Mouse (Mus musculus): Measurements from ENCODE around the gene Kncn.

Kncn gene

DNA sequence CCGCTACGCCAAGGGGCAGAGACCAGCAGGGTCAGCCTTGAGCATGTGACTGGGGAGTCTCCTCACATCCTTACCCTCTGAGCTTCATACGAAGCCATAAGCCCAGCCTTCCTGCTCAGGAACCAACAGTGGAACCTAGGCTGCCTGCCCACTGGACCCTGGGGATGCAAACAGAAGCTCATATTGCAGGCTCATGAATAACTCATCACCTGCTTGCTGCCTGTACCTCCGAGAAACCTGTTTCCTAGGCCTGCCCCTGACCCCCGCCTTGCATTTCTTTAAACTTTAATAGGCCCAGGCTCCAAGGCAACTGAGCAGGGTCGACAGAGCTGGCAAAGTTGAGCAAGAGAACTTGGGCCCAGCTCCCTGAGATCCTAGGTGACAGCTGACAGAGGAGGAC lies at the start of gene Kncn:
Gene Kncn, plus strand, starts transcription at position 379 of the 400 bp plus-strand sequence.
- no peak for DNase-seq (ENCODE audit: extremely low spot score, low read depth, low spot score)

DNA sequence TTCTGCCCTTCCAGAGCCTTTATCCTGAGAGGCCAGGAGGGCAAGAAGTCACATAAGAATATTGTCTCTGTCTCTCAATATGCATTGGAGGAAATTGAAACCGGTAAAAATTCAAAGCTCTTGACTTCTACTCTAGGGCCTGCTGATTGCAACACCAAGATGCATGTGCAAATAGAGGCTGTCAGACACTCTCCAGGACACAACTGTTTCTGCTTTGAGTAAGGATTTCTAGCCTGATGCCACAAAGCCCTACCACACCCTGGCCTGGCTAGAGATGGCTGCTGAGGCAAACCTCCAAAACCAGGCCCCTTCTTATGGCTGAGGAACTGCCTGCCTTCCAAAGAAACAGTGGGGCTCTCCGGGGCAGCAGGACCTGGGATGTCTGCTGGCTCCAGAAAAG lies 48.6 kb upstream of the Kncn start:
- DNase-seq (ENCODE audit: extremely low spot score, low read depth, low spot score) = no peak

DNA sequence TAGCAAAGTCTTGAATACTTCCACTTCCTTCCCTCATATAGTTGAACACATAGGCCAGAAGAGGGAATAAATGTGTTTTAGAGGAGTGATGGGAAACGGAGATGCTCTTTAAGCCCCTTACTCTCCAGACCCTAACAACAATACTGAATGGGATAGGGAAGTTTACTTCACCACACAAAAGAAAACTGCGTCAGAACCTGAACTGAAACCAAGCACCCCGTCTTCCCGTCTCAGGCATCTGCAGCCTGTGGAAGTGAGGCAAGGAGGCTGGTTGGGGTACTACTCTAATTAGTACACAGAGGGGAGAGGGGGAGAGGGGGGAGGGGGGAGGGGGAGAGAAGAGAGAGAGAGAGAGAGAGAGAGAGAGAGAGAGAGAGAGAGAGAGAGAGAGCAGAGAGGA lies 46.0 kb upstream of the Kncn start:
- no peak for DNase-seq (ENCODE audit: extremely low spot score, low read depth, low spot score)

DNA sequence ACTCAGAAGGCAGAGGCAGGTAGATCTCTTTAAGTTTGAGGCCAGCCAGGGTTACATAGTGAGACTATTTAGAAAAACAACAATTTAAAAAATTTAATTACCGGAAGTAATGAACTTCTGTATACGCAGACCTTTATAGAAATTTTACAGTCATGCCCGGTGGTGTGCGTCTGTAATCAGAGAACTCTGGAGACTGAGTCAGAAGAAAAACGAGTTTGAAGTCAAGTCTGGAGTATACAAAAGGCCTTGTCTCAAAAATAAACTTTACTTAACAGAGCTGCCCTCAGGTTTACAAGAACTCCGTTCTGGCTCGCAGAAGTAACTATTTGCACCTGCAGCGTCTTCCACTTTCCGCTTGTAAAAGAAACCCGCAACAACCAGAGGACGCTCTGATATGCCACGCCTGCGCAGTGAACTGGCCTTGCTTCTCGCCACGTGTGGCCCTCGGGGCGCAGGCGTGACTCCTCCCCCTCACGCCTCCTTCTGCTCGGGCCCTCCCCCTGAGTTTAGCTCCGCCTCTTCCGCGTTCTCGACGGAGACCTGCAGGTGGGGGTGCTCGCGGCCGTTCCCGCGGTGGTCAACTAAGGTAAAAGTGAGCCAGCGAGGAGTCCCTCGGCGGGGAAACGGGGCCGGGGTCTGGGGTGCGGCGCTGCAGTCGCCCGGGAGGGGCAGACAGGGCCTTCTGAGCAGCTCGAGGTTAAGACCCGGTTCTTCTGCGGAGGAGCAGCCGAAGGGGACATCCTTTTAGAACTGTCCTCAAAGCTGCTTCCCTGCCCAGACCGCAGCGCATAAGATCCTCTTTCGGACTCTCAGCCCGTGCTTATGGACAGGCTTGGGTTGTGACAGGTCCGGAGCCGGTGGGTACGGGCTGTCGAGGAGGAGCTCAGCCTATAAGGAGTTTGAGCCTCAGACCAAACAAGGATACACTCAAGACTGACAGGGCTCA lies 45.2 kb upstream of the Kncn start, which contains the start of gene Mknk1:
Gene Mknk1, plus strand, starts transcription at position 503 of the 946 bp plus-strand sequence.
- peak; percentile 77 for DNase-seq (ENCODE audit: extremely low spot score, low read depth, low spot score)

DNA sequence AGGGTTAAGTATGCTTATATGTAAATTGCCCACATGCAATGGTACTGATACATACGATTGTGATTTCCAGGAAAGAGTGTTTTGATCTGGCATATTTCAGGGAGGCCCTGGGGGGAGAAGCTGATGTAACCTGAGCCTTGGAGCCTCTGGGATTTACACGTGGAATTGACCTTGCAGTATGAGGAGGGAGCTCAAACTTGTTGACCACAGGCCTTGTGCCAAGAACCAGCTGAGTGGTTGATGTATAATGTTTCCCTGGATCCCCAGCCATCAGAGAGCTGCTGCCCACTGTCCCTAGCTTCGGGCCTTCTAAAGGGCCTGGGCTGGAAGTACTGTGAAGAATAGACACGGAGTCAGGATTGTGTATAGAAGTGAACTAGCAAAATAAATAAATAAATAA lies 44.2 kb upstream of the Kncn start:
- no peak for DNase-seq (ENCODE audit: extremely low spot score, low read depth, low spot score)

DNA sequence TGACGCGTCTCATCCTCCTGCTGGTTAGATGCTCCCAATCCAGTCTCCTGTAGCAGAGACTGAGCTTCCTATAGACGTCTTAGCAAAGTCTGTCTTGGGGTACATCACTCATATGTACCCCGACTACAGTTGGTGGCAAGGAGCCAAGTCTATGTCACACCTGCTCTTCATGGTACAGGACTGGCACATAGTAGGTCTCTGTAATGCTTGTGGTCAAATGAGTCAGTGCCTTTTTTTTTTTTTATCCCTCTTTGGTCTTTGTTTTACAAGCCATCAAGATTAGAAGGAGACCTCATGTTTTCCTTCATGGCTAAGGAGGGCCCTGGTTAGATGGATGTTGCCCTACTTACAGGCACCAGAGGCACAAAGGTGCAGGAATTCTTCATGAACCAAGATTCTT lies 43.4 kb upstream of the Kncn start:
- DNase-seq (ENCODE audit: extremely low spot score, low read depth, low spot score) = no peak

DNA sequence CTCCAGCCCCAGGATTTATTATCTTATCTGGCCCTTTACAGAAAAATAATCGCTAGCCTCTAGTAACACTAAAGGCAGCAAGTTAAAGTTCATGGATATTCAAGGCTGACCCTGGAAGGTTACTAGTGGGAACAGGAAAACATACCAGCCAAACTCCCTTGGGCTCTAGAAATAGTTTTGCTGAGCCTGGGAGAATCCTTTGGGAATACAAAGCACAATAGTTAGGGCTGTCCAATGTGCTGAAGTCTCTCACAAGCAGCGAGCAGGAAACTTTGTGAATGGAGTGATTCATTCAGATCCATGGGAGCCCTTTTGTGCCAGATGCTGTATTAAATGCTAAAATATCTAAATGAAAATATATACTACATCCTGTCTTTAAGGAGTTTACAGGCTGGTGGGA lies 37.5 kb upstream of the Kncn start:
- no peak for DNase-seq (ENCODE audit: extremely low spot score, low read depth, low spot score)

DNA sequence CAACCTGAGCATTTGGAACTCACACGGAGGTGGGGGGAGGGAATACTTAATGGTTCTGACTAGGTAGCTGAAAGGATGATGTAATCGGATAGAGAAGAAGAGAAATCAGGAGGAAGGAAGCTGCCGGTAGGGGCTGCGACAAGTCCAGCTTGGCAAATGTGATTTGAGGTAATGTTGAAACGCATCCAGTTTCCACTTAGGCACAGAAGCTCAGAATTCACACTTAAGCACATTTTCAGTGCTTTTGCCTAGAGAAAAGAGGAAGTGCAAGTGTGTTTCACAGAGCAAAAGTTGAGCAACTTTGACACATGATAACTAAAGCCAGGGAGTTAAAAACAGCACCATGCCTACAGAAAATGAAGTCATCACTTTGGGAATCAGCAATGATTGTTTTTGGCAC lies 36.8 kb upstream of the Kncn start:
- no peak for DNase-seq (ENCODE audit: extremely low spot score, low read depth, low spot score)

DNA sequence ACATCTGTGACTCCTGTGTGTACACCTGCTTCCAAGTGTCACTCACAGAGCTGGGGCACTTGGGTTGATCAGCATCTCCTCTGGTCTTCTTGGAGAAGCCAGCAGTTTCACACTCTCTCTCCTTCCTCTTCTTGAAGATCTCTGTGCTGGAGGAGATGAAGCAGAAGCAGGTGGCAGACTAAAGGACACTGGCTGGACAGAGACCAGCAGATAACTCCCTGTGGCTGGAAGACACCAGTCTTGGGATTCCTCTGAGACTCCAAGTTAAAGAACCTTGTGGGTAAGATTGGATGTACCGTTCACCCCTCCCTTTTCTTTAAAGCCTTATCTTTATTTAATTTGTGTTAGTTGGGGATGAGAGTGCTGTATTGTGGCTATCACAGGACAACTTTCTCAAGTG lies 36.1 kb upstream of the Kncn start:
- DNase-seq (ENCODE audit: extremely low spot score, low read depth, low spot score) = no peak

DNA sequence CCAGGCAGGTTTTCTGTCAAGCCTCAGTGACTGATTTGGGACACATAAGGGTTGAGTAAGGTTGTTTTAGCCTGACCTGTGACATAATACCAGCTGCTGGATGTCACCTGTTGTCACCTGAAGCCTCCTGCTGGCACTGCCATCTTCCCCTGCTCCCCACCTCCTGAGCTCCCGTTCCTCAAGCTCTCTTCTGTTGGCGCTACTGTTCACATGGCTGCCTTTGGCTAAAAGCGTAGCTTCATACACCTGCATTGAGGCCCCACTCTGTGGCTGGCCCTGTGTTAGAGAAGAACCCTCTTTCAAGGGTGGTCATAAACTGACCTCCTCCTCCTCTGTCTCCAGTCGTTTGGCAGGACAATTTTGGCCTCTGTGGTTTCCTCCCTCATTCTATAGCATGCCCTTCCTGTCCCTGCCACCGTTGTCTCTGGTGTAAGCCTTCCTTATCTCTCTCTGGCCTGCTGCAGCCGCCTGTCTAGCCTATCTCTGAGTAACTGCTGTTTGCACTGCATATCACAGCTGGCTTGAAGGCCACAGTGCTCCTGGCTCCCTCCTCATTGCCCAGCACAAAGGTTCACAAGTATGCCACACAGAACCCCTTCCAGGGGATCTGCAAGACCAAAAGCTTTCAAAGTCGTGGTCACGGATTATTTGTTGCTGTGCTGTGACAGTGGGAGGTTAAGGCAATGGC lies 35.1 kb upstream of the Kncn start:
- no peak for DNase-seq (ENCODE audit: extremely low spot score, low read depth, low spot score)

DNA sequence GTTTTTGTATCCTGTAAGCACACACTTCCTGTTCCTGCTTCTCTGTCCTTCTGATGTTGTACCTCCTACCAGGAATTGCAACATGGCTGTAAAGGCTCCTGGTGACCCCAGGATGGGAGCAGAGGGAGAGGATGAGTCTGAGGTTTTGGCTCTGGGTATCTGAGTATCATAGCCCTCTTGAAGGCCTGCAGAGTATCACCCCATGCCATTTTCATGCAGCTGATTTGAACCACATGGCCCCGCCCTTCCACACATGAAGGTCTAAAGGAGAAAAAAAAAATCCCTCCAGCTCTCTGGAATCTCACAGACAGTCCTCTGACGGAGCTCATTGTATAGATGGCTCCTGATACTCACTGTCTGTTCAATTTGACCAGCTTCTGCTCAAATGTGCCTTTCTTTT lies 34.1 kb upstream of the Kncn start:
- DNase-seq (ENCODE audit: extremely low spot score, low read depth, low spot score) = no peak

DNA sequence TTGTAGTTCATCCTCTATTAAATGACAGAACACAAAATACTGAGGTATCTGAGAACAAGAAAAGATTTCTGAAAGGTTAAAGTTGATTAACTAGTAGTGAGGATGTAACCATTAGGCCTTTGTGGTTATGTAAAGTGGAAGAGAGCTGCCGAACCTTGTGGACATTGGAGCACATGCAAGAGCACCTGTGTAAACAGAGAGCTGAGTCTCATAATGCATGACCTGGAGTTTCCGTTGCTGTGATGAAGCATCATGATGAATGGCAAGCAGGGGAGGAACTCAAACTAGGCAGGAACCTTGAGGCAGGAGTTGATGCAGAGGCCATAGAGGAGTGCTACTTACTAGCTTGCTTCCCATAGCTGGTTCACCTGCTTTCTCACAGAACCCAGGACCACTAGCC lies 33.6 kb upstream of the Kncn start:
- no peak for DNase-seq (ENCODE audit: extremely low spot score, low read depth, low spot score)

DNA sequence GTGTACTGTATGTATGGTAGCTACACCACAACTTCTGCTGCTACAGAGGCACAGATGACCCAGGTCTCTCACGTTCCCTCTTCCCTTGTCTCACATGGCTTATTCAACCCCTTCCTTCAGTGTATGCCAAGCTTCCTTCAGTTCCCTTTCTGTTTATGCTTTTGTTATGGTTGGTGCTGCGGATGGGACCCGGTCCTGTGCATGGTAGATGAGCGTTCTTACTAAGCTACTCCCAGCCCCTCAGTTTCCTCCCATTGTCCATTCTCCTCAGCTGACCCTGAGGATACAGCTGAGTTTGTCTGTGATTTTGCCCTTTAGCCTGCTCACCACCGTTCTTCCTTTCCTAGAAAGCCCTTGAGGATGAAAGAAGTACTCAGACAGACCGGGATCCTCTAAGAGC lies 32.6 kb upstream of the Kncn start:
- DNase-seq (ENCODE audit: extremely low spot score, low read depth, low spot score) = no peak

DNA sequence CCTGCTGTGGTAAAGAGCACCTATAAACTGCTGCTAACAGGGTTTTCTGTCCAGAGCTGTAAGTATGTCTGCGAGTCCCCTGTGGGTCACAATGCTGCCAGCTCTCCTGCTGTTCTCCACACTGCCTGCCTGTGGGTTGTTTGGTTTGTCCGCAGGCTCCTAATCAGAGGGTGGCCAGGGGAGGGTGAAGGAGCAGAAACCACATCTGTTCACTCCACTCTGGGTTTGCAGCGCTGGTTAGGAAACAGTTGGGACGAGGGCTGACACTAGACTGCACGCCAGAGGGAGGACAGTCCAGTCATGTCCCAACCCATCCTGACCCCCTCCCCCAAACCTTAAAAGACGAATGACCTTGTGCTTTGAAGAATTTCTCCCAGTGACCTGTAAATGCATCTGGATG lies 29.1 kb upstream of the Kncn start:
- DNase-seq (ENCODE audit: extremely low spot score, low read depth, low spot score) = no peak

DNA sequence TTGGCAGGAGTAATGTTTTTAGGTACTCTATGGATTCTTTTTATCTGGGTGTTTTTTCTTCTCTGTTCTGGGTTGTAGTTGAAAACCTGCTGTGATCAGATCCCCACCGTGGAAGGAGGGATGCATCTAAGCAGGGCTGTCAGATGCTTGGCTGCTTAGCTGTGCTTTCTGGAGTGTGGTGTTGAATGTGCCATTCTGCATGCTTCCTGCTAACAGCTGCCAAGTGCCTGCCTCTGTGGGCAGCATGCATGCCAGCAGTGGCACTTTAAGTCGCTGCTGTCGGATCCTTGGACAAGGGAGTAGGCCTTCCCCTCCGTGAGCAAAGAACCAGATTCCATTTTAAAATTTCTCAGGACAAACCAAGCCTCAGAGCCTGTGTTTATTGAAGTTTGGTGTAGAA lies 28.6 kb upstream of the Kncn start:
- DNase-seq (ENCODE audit: extremely low spot score, low read depth, low spot score) = no peak

DNA sequence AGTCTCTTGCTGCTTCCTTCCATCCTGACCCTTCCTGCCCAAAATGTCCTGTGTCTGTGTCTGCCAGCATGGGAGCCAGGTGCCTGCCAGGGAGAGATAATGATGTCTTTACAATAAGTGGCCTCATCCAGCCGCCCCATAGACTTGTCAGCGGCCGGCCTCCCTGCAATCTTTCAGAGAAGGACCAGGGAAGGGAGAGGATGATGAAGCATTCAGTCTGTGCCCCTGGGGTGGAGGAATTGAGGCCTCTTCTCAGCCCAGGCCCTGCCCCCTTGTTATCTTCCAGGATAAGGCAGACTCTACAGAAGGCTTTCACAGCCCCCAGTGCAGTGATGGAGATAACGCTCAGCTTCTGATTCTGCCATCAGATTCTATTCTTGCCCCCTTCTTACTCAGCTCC lies 27.9 kb upstream of the Kncn start:
- no peak for DNase-seq (ENCODE audit: extremely low spot score, low read depth, low spot score)

DNA sequence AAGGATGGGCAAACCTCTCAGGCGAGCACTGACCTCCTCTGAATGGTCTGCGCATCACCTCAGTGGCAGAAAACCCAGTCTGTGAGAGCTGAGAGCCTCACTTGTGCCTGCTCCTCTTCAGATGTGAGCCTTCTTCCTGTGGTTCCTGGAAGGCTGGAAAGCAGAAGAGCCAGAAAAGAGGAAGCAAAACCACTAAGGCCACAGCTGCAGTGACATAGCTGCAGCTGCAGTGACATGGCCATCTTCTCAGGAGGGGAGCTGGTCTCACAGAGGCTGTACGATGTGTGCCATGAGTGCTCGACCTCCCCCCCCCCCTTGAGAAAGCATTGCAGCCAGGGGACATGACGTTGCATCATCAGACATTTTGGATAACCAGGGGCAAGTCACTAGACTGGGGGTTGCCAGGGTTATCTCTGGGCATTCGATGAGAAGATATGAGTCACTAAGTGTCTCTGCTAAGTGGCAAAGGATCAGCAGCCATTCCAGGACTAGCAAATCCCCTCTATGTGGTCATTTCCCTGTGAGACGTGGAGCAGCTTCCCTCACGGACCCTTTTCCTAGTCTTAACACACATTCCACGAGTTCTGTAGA lies 26.8 kb upstream of the Kncn start:
- no peak for DNase-seq (ENCODE audit: extremely low spot score, low read depth, low spot score)

DNA sequence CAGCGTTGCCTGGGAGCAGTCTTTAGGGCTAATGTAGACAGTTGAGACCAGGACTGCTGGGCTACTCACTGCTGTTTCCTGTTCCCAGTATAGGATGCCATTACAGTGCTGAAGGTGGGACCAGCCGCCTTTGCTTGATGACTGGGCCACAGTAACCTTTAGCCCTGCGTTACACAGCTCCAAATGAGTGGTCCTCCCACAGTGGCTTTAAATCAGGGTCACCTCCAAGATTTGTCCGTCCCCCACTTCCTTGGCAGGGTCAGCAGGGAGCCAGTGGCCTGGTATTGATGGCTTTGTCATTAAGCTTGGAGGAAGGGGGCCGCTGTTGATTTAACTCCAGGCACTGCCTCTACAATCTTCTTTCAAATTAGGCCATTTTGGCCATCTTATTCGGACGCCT lies 20.8 kb upstream of the Kncn start:
- DNase-seq (ENCODE audit: extremely low spot score, low read depth, low spot score) = no peak

DNA sequence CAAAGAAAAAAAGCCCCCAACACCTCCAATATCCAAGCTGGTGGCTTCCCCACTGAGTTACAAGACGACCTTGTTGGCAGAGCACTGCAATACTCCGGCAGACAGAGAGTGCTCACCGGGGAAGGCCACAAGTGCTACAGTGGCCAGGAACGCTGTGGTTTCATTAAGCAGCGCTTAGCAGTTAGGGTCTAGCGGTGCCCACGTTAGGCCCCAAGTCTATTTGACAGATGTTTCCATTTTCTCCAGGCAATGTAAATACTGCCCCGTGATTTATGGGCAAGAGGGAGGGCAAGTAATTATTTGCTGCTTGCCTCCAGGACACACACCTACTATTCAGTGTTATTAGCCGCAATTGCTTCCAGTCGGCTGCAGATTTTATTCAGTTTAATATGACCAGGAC lies 20.3 kb upstream of the Kncn start:
- DNase-seq (ENCODE audit: extremely low spot score, low read depth, low spot score) = peak; percentile 84

DNA sequence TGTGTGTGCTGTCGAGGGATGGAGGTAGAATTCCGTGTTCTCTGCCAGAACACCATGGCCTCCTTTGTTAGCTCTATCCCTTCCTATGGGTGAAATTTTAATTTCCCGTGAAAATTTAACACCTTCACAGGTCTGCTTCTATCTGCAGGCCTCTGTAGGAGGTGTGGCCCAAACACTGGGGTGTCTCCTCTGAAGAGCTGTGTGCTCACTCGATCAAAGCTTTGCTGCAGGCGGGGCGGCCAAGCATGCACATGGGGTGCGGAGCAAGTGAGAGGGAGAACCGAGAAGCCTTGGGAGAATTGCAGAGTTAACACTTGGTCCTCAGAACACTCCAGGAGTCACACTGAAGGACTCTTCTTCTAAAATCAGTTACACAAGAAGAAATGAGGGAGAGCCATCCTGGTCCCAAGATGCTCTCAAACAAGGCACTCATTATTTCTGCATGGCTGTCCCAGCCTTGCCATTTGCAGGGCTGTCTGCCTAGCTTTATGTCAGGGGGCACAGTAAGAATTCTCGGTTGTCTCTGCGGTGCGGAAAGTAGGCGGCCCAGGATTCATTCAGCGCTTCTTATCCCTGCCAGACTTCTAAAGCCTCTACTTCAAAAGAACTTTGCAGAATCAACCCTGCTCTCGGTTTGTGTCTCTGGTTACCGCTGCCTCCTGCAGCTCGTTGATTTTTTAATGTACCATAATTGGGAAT lies 14.5 kb upstream of the Kncn start:
- no peak for DNase-seq (ENCODE audit: extremely low spot score, low read depth, low spot score)

DNA sequence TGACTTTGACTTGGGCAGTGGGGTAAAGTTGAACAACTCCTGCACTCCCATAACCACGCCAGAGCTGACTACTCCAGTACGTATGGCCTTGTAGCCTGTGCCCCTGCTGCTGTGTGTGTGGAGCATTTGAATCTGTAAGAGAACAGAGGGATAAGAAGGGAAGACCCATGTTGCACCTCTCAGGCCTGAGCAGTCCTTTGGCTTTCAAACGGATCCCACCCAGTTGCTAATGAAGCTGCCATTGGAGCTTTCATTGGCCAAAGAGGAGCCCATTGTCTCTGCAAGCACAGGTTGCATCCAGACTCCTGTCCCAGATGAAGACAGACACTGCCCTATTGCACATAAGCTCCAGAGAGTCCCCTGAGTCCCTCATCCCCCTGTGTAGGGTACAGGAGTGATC lies 11.0 kb upstream of the Kncn start:
- no peak for DNase-seq (ENCODE audit: extremely low spot score, low read depth, low spot score)
